Mouse (Mus musculus): Measurements from ENCODE around the gene Cldn34b2. TPM values are rescaled to one million over a fixed set of nuclear protein-coding genes. Genes with fewer than 3 reads are reported as not detected.
"Not testable (repeated sequence)": the region's sequence is repeated elsewhere in the genome, so short reads cannot be mapped to it uniquely, and the experiment has no call there.

Gene Cldn34b2
- total RNA-seq (2014; rRNA removed; ENCODE audit: low replicate concordance) (not detected in 2 replicates), polyA plus RNA-seq (2015; fragmentation: Nextera tagmentation; extraction: Ambion mirVana) (not detected in 2 replicates)

DNA sequence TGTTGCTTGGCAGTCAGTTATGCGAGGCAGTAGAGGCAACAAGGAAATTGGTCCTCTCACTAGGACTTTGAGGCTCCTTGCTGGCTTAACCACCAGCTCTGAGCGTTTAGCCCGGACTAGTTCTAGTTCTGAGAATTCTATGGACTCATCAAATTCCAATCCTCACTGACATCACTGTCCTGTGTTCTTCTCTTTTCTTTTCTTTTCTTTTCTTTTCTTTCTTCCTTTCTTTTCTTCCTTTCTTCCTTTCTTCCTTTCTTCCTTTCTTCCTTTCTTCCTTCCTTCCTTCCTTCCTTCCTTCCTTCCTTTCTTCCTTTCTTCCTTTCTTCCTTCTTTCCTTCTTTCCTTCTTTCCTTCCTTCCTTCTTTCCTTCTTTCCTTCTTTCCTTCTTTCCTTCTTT, at the start of gene Cldn34b2:
TSS of gene Cldn34b2 (minus strand) at position 101 of the 400 bp plus-strand sequence.
- not testable (repeated sequence) for H3K9ac ChIP-seq (replicated peaks; ENCODE audit: low read depth, low read length); H3K36me3 ChIP-seq (replicated peaks; ENCODE audit: control insufficient read depth, insufficient read depth, low read length); H3K4me3 ChIP-seq (ENCODE audit: low read depth, low read length); H3K4me1 ChIP-seq (ENCODE audit: control insufficient read depth, insufficient read depth); H3K9me3 ChIP-seq (replicated peaks; ENCODE audit: control insufficient read depth, low read length); H3K27me3 ChIP-seq (ENCODE audit: control insufficient read depth, insufficient read depth, low read length); H3K27ac ChIP-seq (ENCODE audit: low read depth); ATAC-seq (ENCODE audit: insufficient read depth, low read depth); DNase-seq (ENCODE audit: low spot score); H3K4me2 ChIP-seq (ENCODE audit: low read depth, low read length)
- WGBS: 72% methylated on average over 3 of the region's 3 CpGs

DNA sequence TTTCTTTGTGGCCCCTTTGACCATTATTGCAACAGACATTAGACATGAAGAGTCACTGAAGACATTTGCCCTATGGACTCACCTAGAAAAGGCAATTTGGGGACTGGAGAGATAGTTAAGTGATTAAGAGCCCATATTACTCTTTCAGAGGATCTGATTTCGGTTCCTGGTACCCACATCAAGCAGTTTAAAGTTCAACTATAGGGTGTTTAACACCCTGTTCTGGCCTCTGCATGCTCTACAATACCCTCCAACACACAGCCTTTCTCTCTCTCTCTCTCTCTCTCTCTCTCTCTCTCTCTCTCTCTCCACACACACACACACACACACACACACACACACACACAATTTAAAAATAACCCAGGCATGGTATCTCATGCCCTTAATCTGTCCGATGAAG, 49.4 kb upstream of the Cldn34b2 start:
- Histone ChIP-seq H3K36me3 (replicated peaks; ENCODE audit: control insufficient read depth, insufficient read depth, low read length) (no peaks in the 10 kb centered on the region), H3K4me3 (ENCODE audit: low read depth, low read length) (no peak overlapping the region), H3K9ac (replicated peaks; ENCODE audit: low read depth, low read length) (no peak overlapping the region), H3K9me3 (replicated peaks; ENCODE audit: control insufficient read depth, low read length) (no peaks in the 10 kb centered on the region), H3K27me3 (ENCODE audit: control insufficient read depth, insufficient read depth, low read length) (no peaks in the 10 kb centered on the region), H3K27ac (ENCODE audit: low read depth) (no peak overlapping the region), H3K4me1 (ENCODE audit: control insufficient read depth, insufficient read depth) (no peaks in the 10 kb centered on the region), H3K4me2 (ENCODE audit: low read depth, low read length) (no peak overlapping the region)
- TF ChIP-seq EP300 (IDR thresholded peaks at IDR 0.05; ENCODE audit: low read depth) (no peak), CTCF (IDR thresholded peaks at IDR 0.05; ENCODE audit: low read depth) (no peak)
- 46% methylated on average over 2 of the region's 2 CpGs for WGBS
- ATAC-seq (ENCODE audit: insufficient read depth, low read depth) (no peak), DNase-seq (ENCODE audit: low spot score) (no peak)

GRCm38 (mm10) chrX:155177230-155177629, 49.0 kb upstream of the Cldn34b2 start:
- no peaks in the 10 kb centered on the region for H3K36me3 ChIP-seq (replicated peaks; ENCODE audit: control insufficient read depth, insufficient read depth, low read length)
- no peak for DNase-seq (ENCODE audit: low spot score)

GRCm38 (mm10) chrX:155175568-155175967, 47.4 kb upstream of the Cldn34b2 start:
- Histone ChIP-seq H3K4me1 (ENCODE audit: control insufficient read depth, insufficient read depth) (no peaks in the 10 kb centered on the region), H3K36me3 (replicated peaks; ENCODE audit: control insufficient read depth, insufficient read depth, low read length) (no peaks in the 10 kb centered on the region), H3K4me3 (ENCODE audit: low read depth, low read length) (no peak overlapping the region), H3K9ac (replicated peaks; ENCODE audit: low read depth, low read length) (no peak overlapping the region), H3K27ac (ENCODE audit: low read depth) (no peak overlapping the region), H3K4me2 (ENCODE audit: low read depth, low read length) (no peak overlapping the region), H3K27me3 (ENCODE audit: control insufficient read depth, insufficient read depth, low read length) (no peaks in the 10 kb centered on the region), H3K9me3 (replicated peaks; ENCODE audit: control insufficient read depth, low read length) (no peaks in the 10 kb centered on the region)
- no peak for DNase-seq (ENCODE audit: low spot score)
- WGBS: 61% methylated on average over 4 of the region's 4 CpGs
- TF ChIP-seq CTCF (IDR thresholded peaks at IDR 0.05; ENCODE audit: low read depth): no peak
- no peak for TF ChIP-seq EP300 (IDR thresholded peaks at IDR 0.05; ENCODE audit: low read depth)
- ATAC-seq (ENCODE audit: insufficient read depth, low read depth): no peak

More at GRCm38 (mm10) chrX:155177230-155177629, 49.0 kb upstream of the Cldn34b2 start:
- no peak overlapping the region for H3K9ac ChIP-seq (replicated peaks; ENCODE audit: low read depth, low read length)
- no peaks in the 10 kb centered on the region for H3K27me3 ChIP-seq (ENCODE audit: control insufficient read depth, insufficient read depth, low read length)
- 77% methylated on average over 2 of the region's 2 CpGs for WGBS
- no peak overlapping the region for H3K27ac ChIP-seq (ENCODE audit: low read depth)
- no peak for ATAC-seq (ENCODE audit: insufficient read depth, low read depth)
- H3K4me1 ChIP-seq (ENCODE audit: control insufficient read depth, insufficient read depth): no peaks in the 10 kb centered on the region
- H3K9me3 ChIP-seq (replicated peaks; ENCODE audit: control insufficient read depth, low read length): no peaks in the 10 kb centered on the region
- TF ChIP-seq EP300 (IDR thresholded peaks at IDR 0.05; ENCODE audit: low read depth) (no peak), CTCF (IDR thresholded peaks at IDR 0.05; ENCODE audit: low read depth) (no peak)
- H3K4me2 ChIP-seq (ENCODE audit: low read depth, low read length): no peak overlapping the region
- no peak overlapping the region for H3K4me3 ChIP-seq (ENCODE audit: low read depth, low read length)

DNA sequence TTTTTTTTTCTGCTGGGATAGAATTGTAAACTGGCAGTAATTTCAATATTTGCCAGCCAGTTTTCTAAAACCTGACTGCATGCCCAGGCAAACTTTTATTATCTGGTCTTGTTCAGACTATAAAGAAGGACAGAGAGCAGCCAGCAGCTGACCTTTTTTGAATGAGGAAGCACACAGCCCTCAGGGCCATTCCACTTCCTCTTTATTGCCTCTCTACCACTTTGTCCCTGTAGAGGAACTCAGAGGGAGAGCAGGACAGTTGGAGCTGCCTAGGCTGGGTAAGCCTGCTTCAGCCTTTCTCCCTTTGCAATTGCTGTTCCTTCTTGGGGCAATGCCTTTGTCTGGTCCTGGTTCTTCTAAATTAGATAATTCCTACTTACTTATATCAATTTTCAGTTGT, 44.1 kb upstream of the Cldn34b2 start:
- Histone ChIP-seq H3K9ac (replicated peaks; ENCODE audit: low read depth, low read length) (no peak overlapping the region), H3K36me3 (replicated peaks; ENCODE audit: control insufficient read depth, insufficient read depth, low read length) (no peaks in the 10 kb centered on the region), H3K4me3 (ENCODE audit: low read depth, low read length) (no peak overlapping the region), H3K27ac (ENCODE audit: low read depth) (no peak overlapping the region), H3K9me3 (replicated peaks; ENCODE audit: control insufficient read depth, low read length) (no peaks in the 10 kb centered on the region), H3K4me1 (ENCODE audit: control insufficient read depth, insufficient read depth) (no peaks in the 10 kb centered on the region), H3K27me3 (ENCODE audit: control insufficient read depth, insufficient read depth, low read length) (no peaks in the 10 kb centered on the region), H3K4me2 (ENCODE audit: low read depth, low read length) (no peak overlapping the region)
- ATAC-seq (ENCODE audit: insufficient read depth, low read depth) (no peak), DNase-seq (ENCODE audit: low spot score) (no peak)
- TF ChIP-seq EP300 (IDR thresholded peaks at IDR 0.05; ENCODE audit: low read depth) (no peak), CTCF (IDR thresholded peaks at IDR 0.05; ENCODE audit: low read depth) (no peak)

DNA sequence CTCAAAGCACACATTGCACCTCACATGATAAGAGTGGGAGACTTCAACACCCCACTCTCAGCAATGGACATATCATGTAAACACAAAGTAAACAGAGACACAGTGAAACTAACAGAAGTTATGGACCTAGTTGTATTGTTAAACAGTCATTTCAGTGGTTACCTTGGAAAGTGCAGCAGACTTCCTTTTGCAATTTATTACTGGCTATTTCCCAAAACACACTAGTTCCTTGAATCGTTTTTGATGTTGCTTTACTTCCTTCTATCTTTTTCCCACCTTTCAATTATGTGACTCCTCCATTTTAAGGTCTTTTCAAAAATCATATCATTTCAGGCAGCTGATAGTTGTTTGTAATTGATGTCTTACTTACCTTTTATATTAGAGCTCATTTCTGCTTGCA, 43.5 kb upstream of the Cldn34b2 start:
- Histone ChIP-seq H3K36me3 (replicated peaks; ENCODE audit: control insufficient read depth, insufficient read depth, low read length) (no peaks in the 10 kb centered on the region), H3K27me3 (ENCODE audit: control insufficient read depth, insufficient read depth, low read length) (no peaks in the 10 kb centered on the region), H3K9ac (replicated peaks; ENCODE audit: low read depth, low read length) (no peak overlapping the region), H3K4me1 (ENCODE audit: control insufficient read depth, insufficient read depth) (no peaks in the 10 kb centered on the region), H3K4me3 (ENCODE audit: low read depth, low read length) (no peak overlapping the region), H3K27ac (ENCODE audit: low read depth) (no peak overlapping the region), H3K4me2 (ENCODE audit: low read depth, low read length) (no peak overlapping the region), H3K9me3 (replicated peaks; ENCODE audit: control insufficient read depth, low read length) (no peaks in the 10 kb centered on the region)
- ATAC-seq (ENCODE audit: insufficient read depth, low read depth): no peak
- TF ChIP-seq CTCF (IDR thresholded peaks at IDR 0.05; ENCODE audit: low read depth): no peak
- TF ChIP-seq EP300 (IDR thresholded peaks at IDR 0.05; ENCODE audit: low read depth): no peak
- DNase-seq (ENCODE audit: low spot score): no peak
- WGBS: 33% methylated on average over 1 of the region's 1 CpGs
